Mouse (Mus musculus): ENCODE measurements around the gene Slc26a10. TPM values are rescaled to one million over a fixed set of nuclear protein-coding genes. Genes with fewer than 3 reads are reported as not detected.
A peak's percentile ranks its signal among the peaks of the same experiment; 100 is the strongest.

Slc26a10 gene
- polyA plus RNA-seq (2012; rRNA removed), result 0.94 and 1.1 TPM in 2 replicates

- TF ChIP-seq POLR2A (IDR thresholded peaks at IDR 0.05; ENCODE audit: low read depth, low read length), result no peak
- no peak for TF ChIP-seq CTCF (IDR thresholded peaks at IDR 0.05; ENCODE audit: extremely low read depth, insufficient read depth, insufficient read length, insufficient replicate concordance)
- no peak for DNase-seq (ENCODE audit: low read depth in 1 of 2, low spot score in 2 of 2)
- H3K27me3 ChIP-seq (ENCODE audit: control insufficient read depth, insufficient read depth, low read length), result peaks cover 24% of the 10 kb centered on the region
Observed at GRCm38 (mm10) chr10:127179871-127180694, at the start of gene Slc26a10. Gene Slc26a10, minus strand, starts transcription at chr10:127180645.

GRCm38 (mm10) chr10:127228897-127229296, 48.5 kb upstream of the Slc26a10 start:
- Histone ChIP-seq H3K4me1 (ENCODE audit: control insufficient read depth, insufficient read depth, insufficient read length) (peaks cover 3% of the 10 kb centered on the region), H3K27ac (ENCODE audit: insufficient read depth, low read length) (no peak overlapping the region), H3K36me3 (ENCODE audit: control insufficient read depth, insufficient read depth, low read length) (no peaks in the 10 kb centered on the region), H3K4me3 (ENCODE audit: extremely low read depth, insufficient read depth, insufficient read length) (no peak overlapping the region), H3K27me3 (ENCODE audit: control insufficient read depth, insufficient read depth, low read length) (no peaks in the 10 kb centered on the region)
- 22% methylated on average over 4 of the region's 4 CpGs for WGBS
- DNase-seq (ENCODE audit: low read depth in 1 of 2, low spot score in 2 of 2), result peak; percentile 7 to 44
- TF ChIP-seq CTCF (IDR thresholded peaks at IDR 0.05; ENCODE audit: extremely low read depth, insufficient read depth, insufficient read length, insufficient replicate concordance), result peak; percentile 12; the same call in 1 of the 2 replicates
- TF ChIP-seq POLR2A (IDR thresholded peaks at IDR 0.05; ENCODE audit: low read depth, low read length), result no peak

More at GRCm38 (mm10) chr10:127179871-127180694, at the start of gene Slc26a10:
- H3K4me1 ChIP-seq (ENCODE audit: control insufficient read depth, insufficient read depth, insufficient read length), result peaks cover 16% of the 10 kb centered on the region
- H3K36me3 ChIP-seq (ENCODE audit: control insufficient read depth, insufficient read depth, low read length), result no peaks in the 10 kb centered on the region
- WGBS, result 7% methylated on average over 34 of the region's 34 CpGs
- H3K27ac ChIP-seq (ENCODE audit: insufficient read depth, low read length), result no peak within 1 kb of the TSS
- no peak within 1 kb of the TSS for H3K4me3 ChIP-seq (ENCODE audit: extremely low read depth, insufficient read depth, insufficient read length)

GRCm38 (mm10) chr10:127227163-127227562, 46.7 kb upstream of the Slc26a10 start:
- DNase-seq (ENCODE audit: low read depth in 1 of 2, low spot score in 2 of 2), result no peak
- H3K27me3 ChIP-seq (ENCODE audit: control insufficient read depth, insufficient read depth, low read length), result no peaks in the 10 kb centered on the region
- 52% methylated on average over 8 of the region's 8 CpGs for WGBS
- peaks cover 3% of the 10 kb centered on the region for H3K4me1 ChIP-seq (ENCODE audit: control insufficient read depth, insufficient read depth, insufficient read length)
- H3K4me3 ChIP-seq (ENCODE audit: extremely low read depth, insufficient read depth, insufficient read length), result no peak overlapping the region
- no peak for TF ChIP-seq POLR2A (IDR thresholded peaks at IDR 0.05; ENCODE audit: low read depth, low read length)
- no peak overlapping the region for H3K27ac ChIP-seq (ENCODE audit: insufficient read depth, low read length)
- H3K36me3 ChIP-seq (ENCODE audit: control insufficient read depth, insufficient read depth, low read length), result no peaks in the 10 kb centered on the region

- 62% methylated on average over 8 of the region's 8 CpGs for WGBS
- H3K27me3 ChIP-seq (ENCODE audit: control insufficient read depth, insufficient read depth, low read length), result no peaks in the 10 kb centered on the region
- H3K27ac ChIP-seq (ENCODE audit: insufficient read depth, low read length), result no peak overlapping the region
- no peak overlapping the region for H3K4me3 ChIP-seq (ENCODE audit: extremely low read depth, insufficient read depth, insufficient read length)
- TF ChIP-seq POLR2A (IDR thresholded peaks at IDR 0.05; ENCODE audit: low read depth, low read length) (no peak), CTCF (IDR thresholded peaks at IDR 0.05; ENCODE audit: extremely low read depth, insufficient read depth, insufficient read length, insufficient replicate concordance) (no peak)
- peaks cover 3% of the 10 kb centered on the region; the same call in 1 of the 2 replicates for H3K4me1 ChIP-seq (ENCODE audit: control insufficient read depth, insufficient read depth, insufficient read length)
- no peaks in the 10 kb centered on the region for H3K36me3 ChIP-seq (ENCODE audit: control insufficient read depth, insufficient read depth, low read length)
- DNase-seq (ENCODE audit: low read depth in 1 of 2, low spot score in 2 of 2), result no peak
Observed at GRCm38 (mm10) chr10:127226318-127226895, 46.0 kb upstream of the Slc26a10 start.

- Histone ChIP-seq H3K36me3 (ENCODE audit: control insufficient read depth, insufficient read depth, low read length) (no peaks in the 10 kb centered on the region), H3K4me1 (ENCODE audit: control insufficient read depth, insufficient read depth, insufficient read length) (peaks cover 3% of the 10 kb centered on the region; the same call in 1 of the 2 replicates), H3K27ac (ENCODE audit: insufficient read depth, low read length) (no peak overlapping the region), H3K27me3 (ENCODE audit: control insufficient read depth, insufficient read depth, low read length) (no peaks in the 10 kb centered on the region), H3K4me3 (ENCODE audit: extremely low read depth, insufficient read depth, insufficient read length) (no peak overlapping the region)
- peak in 1 of 2 experiments; percentile 45 for DNase-seq (ENCODE audit: low read depth in 1 of 2, low spot score in 2 of 2)
- 8% methylated on average over 10 of the region's 10 CpGs for WGBS
- TF ChIP-seq POLR2A (IDR thresholded peaks at IDR 0.05; ENCODE audit: low read depth, low read length) (no peak), CTCF (IDR thresholded peaks at IDR 0.05; ENCODE audit: extremely low read depth, insufficient read depth, insufficient read length, insufficient replicate concordance) (no peak)
Observed at GRCm38 (mm10) chr10:127225732-127226131, 45.3 kb upstream of the Slc26a10 start.

GRCm38 (mm10) chr10:127225213-127225612, 44.8 kb upstream of the Slc26a10 start:
- no peak overlapping the region for H3K27ac ChIP-seq (ENCODE audit: insufficient read depth, low read length)
- H3K27me3 ChIP-seq (ENCODE audit: control insufficient read depth, insufficient read depth, low read length), result no peaks in the 10 kb centered on the region
- no peak for DNase-seq (ENCODE audit: low read depth in 1 of 2, low spot score in 2 of 2)
- TF ChIP-seq POLR2A (IDR thresholded peaks at IDR 0.05; ENCODE audit: low read depth, low read length), result no peak
- 69% methylated on average over 6 of the region's 6 CpGs for WGBS
- peaks cover 3% of the 10 kb centered on the region; the same call in 1 of the 2 replicates for H3K4me1 ChIP-seq (ENCODE audit: control insufficient read depth, insufficient read depth, insufficient read length)
- H3K36me3 ChIP-seq (ENCODE audit: control insufficient read depth, insufficient read depth, low read length), result no peaks in the 10 kb centered on the region
- no peak overlapping the region for H3K4me3 ChIP-seq (ENCODE audit: extremely low read depth, insufficient read depth, insufficient read length)

- DNase-seq (ENCODE audit: low read depth in 1 of 2, low spot score in 2 of 2), result no peak
- TF ChIP-seq CTCF (IDR thresholded peaks at IDR 0.05; ENCODE audit: extremely low read depth, insufficient read depth, insufficient read length, insufficient replicate concordance) (no peak), POLR2A (IDR thresholded peaks at IDR 0.05; ENCODE audit: low read depth, low read length) (no peak)
- Histone ChIP-seq H3K36me3 (ENCODE audit: control insufficient read depth, insufficient read depth, low read length) (no peaks in the 10 kb centered on the region), H3K4me3 (ENCODE audit: extremely low read depth, insufficient read depth, insufficient read length) (no peak overlapping the region), H3K4me1 (ENCODE audit: control insufficient read depth, insufficient read depth, insufficient read length) (no peaks in the 10 kb centered on the region), H3K27ac (ENCODE audit: insufficient read depth, low read length) (no peak overlapping the region), H3K27me3 (ENCODE audit: control insufficient read depth, insufficient read depth, low read length) (no peaks in the 10 kb centered on the region)
- WGBS, result 87% methylated on average over 2 of the region's 2 CpGs
Observed at GRCm38 (mm10) chr10:127218339-127218738, 37.9 kb upstream of the Slc26a10 start.
